Mouse (Mus musculus): ENCODE results near the gene Atp8b5. TPM values are rescaled to one million over a fixed set of nuclear protein-coding genes. Genes with fewer than 3 reads are reported as not detected.
A peak's percentile ranks its signal among the peaks of the same experiment; 100 is the strongest.

Atp8b5 gene
- total and polyA plus RNA-seq, 2 experiments from 2014 or later, result 0.11 TPM; not detected in 1

DNA sequence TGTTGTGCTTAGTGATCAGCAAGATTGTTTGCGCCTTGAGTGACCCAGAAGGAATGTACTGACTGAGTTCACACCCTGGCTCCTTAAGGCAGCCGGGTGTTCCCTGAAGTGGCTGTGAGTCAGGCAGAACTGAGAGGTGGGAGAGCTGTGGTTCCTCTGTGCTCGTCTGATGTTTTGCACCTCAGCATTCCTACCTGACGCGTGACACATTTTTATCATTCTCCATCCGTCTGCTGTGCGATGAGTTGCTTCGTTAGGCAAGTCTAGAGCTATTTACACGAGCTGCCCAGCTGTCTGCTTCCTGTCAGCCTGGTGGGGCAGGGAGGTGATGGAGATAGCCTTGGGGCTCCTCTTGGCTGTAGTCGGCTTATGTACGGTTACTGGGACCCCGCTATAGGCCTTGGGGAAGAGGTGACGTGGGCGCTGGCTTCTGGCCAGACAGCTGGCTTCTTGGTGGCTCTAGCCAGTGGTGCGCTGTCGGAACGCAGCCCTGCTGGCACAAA is 131.9 kb downstream of the Atp8b5 start:
- H3K9ac ChIP-seq (replicated peaks; ENCODE audit: low read depth, low read length), result peak overlapping the region; percentile 64
- peak; percentile 45 for ATAC-seq (ENCODE audit: insufficient read depth, low read depth)
- TF ChIP-seq EP300 (IDR thresholded peaks at IDR 0.05; ENCODE audit: low read depth), result no peak; the same call in 1 of the 2 replicates
- TF ChIP-seq CTCF (IDR thresholded peaks at IDR 0.05; ENCODE audit: low read depth), result no peak
- peak overlapping the region; percentile 99 for H3K27ac ChIP-seq (ENCODE audit: low read depth)
- H3K9me3 ChIP-seq (replicated peaks; ENCODE audit: control insufficient read depth, low read length), result no peaks in the 10 kb centered on the region
- H3K36me3 ChIP-seq (replicated peaks; ENCODE audit: control insufficient read depth, insufficient read depth, low read length), result no peaks in the 10 kb centered on the region
- peaks cover 65% of the 10 kb centered on the region for H3K4me1 ChIP-seq (ENCODE audit: control insufficient read depth, insufficient read depth)
- H3K4me2 ChIP-seq (ENCODE audit: low read depth, low read length), result peak overlapping the region; percentile 64
- peak; percentile 72 for DNase-seq (ENCODE audit: low spot score)
- H3K27me3 ChIP-seq (ENCODE audit: control insufficient read depth, insufficient read depth, low read length), result no peaks in the 10 kb centered on the region
- H3K4me3 ChIP-seq (ENCODE audit: low read depth, low read length), result peak overlapping the region; percentile 34
- WGBS, result 16% methylated on average over 17 of the region's 17 CpGs

- WGBS, result 24% methylated on average over 31 of the region's 31 CpGs
- Histone ChIP-seq H3K4me1 (ENCODE audit: control insufficient read depth, insufficient read depth) (peaks cover 60% of the 10 kb centered on the region), H3K27me3 (ENCODE audit: control insufficient read depth, insufficient read depth, low read length) (no peaks in the 10 kb centered on the region), H3K27ac (ENCODE audit: low read depth) (peak overlapping the region; percentile 99), H3K4me2 (ENCODE audit: low read depth, low read length) (peak overlapping the region; percentile 64), H3K9ac (replicated peaks; ENCODE audit: low read depth, low read length) (peak overlapping the region; percentile 64), H3K4me3 (ENCODE audit: low read depth, low read length) (peak overlapping the region; percentile 34), H3K36me3 (replicated peaks; ENCODE audit: control insufficient read depth, insufficient read depth, low read length) (no peaks in the 10 kb centered on the region), H3K9me3 (replicated peaks; ENCODE audit: control insufficient read depth, low read length) (no peaks in the 10 kb centered on the region)
- peak; percentile 85 for ATAC-seq (ENCODE audit: insufficient read depth, low read depth)
- no peak; the same call in 1 of the 2 replicates for TF ChIP-seq EP300 (IDR thresholded peaks at IDR 0.05; ENCODE audit: low read depth)
- no peak for TF ChIP-seq CTCF (IDR thresholded peaks at IDR 0.05; ENCODE audit: low read depth)
- DNase-seq (ENCODE audit: low spot score), result peak; percentile 94
Observed at GRCm38 (mm10) chr4:43399391-43400131, 132.6 kb downstream of the Atp8b5 start.

DNA sequence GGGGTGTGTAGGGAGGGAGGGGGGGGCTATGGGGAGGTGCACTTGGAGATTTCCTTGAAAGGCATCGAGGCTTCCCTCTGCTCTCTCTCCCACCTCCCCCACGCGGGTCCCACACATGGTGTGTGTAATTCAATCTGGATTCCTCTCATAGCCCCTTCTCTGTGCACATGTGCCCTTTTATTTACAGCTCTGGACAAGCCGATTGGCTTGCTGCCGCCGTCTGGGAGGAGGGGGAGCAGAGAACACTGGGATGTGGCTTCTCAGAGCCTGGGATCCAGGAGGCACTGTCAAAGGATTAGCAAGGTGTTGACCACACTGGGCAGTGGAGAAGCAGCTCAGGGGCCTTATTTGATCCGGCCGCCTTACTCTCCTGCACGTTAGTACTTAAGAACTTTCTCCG is 134.0 kb downstream of the Atp8b5 start:
- 37% methylated on average over 10 of the region's 10 CpGs for WGBS
- H3K9ac ChIP-seq (replicated peaks; ENCODE audit: low read depth, low read length), result peak overlapping the region; percentile 22; the same call in 1 of the 2 replicates
- ATAC-seq (ENCODE audit: insufficient read depth, low read depth), result no peak
- peak; percentile 36 for DNase-seq (ENCODE audit: low spot score)
- 0 out of 2 replicates have a peak overlapping the region, but pooled peaks have one; percentile 21 for H3K4me2 ChIP-seq (ENCODE audit: low read depth, low read length)
- H3K4me1 ChIP-seq (ENCODE audit: control insufficient read depth, insufficient read depth), result peaks cover 54% of the 10 kb centered on the region
- no peaks in the 10 kb centered on the region for H3K36me3 ChIP-seq (replicated peaks; ENCODE audit: control insufficient read depth, insufficient read depth, low read length)
- H3K9me3 ChIP-seq (replicated peaks; ENCODE audit: control insufficient read depth, low read length), result no peaks in the 10 kb centered on the region
- H3K4me3 ChIP-seq (ENCODE audit: low read depth, low read length), result no peak overlapping the region
- peak overlapping the region; percentile 99 for H3K27ac ChIP-seq (ENCODE audit: low read depth)
- no peaks in the 10 kb centered on the region for H3K27me3 ChIP-seq (ENCODE audit: control insufficient read depth, insufficient read depth, low read length)
- TF ChIP-seq CTCF (IDR thresholded peaks at IDR 0.05; ENCODE audit: low read depth) (no peak), EP300 (IDR thresholded peaks at IDR 0.05; ENCODE audit: low read depth) (no peak)

DNA sequence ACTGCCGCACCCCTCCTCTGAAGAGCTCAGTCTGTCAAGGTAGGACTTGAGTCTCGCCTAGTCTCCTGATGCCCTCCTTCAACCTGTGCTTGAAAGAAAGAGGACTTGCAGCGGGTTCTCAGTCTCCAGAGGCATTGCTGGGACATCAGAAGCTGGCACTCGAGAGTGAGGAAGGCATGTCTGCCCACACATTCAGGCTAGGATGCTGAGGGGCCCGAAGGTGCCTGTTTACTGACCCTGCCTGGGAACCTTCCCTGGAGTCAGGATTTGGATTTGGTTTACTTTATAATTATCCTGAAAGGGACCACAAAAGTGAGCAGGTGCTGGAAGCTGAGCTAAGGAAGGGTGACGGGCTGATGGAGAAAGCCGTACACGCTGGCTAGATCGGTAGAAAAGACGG is 134.5 kb downstream of the Atp8b5 start:
- TF ChIP-seq CTCF (IDR thresholded peaks at IDR 0.05; ENCODE audit: low read depth) (no peak), EP300 (IDR thresholded peaks at IDR 0.05; ENCODE audit: low read depth) (no peak)
- Histone ChIP-seq H3K27ac (ENCODE audit: low read depth) (peak overlapping the region; percentile 99), H3K4me2 (ENCODE audit: low read depth, low read length) (0 out of 2 replicates have a peak overlapping the region, but pooled peaks have one; percentile 21), H3K4me1 (ENCODE audit: control insufficient read depth, insufficient read depth) (peaks cover 53% of the 10 kb centered on the region), H3K36me3 (replicated peaks; ENCODE audit: control insufficient read depth, insufficient read depth, low read length) (no peaks in the 10 kb centered on the region), H3K4me3 (ENCODE audit: low read depth, low read length) (no peak overlapping the region), H3K27me3 (ENCODE audit: control insufficient read depth, insufficient read depth, low read length) (no peaks in the 10 kb centered on the region), H3K9me3 (replicated peaks; ENCODE audit: control insufficient read depth, low read length) (no peaks in the 10 kb centered on the region), H3K9ac (replicated peaks; ENCODE audit: low read depth, low read length) (peak overlapping the region; percentile 22; the same call in 1 of the 2 replicates)
- WGBS, result 84% methylated on average over 10 of the region's 10 CpGs
- ATAC-seq (ENCODE audit: insufficient read depth, low read depth), result no peak
- no peak for DNase-seq (ENCODE audit: low spot score)

- Histone ChIP-seq H3K27ac (ENCODE audit: low read depth) (peak overlapping the region; percentile 68), H3K36me3 (replicated peaks; ENCODE audit: control insufficient read depth, insufficient read depth, low read length) (no peaks in the 10 kb centered on the region), H3K9ac (replicated peaks; ENCODE audit: low read depth, low read length) (no peak overlapping the region), H3K4me1 (ENCODE audit: control insufficient read depth, insufficient read depth) (peaks cover 53% of the 10 kb centered on the region), H3K27me3 (ENCODE audit: control insufficient read depth, insufficient read depth, low read length) (no peaks in the 10 kb centered on the region), H3K4me3 (ENCODE audit: low read depth, low read length) (no peak overlapping the region), H3K9me3 (replicated peaks; ENCODE audit: control insufficient read depth, low read length) (no peaks in the 10 kb centered on the region), H3K4me2 (ENCODE audit: low read depth, low read length) (no peak overlapping the region)
- ATAC-seq (ENCODE audit: insufficient read depth, low read depth) (no peak), DNase-seq (ENCODE audit: low spot score) (peak; percentile 44)
- no peak for TF ChIP-seq CTCF (IDR thresholded peaks at IDR 0.05; ENCODE audit: low read depth)
- no peak for TF ChIP-seq EP300 (IDR thresholded peaks at IDR 0.05; ENCODE audit: low read depth)
- WGBS, result 38% methylated on average over 9 of the region's 9 CpGs
Observed at GRCm38 (mm10) chr4:43402212-43402611, 135.3 kb downstream of the Atp8b5 start.

Measured in heart, postnatal 0 days (tissue).